Mouse (Mus musculus): ENCODE measurements around the gene Ntn4. TPM values are rescaled to one million over a fixed set of nuclear protein-coding genes. Genes with fewer than 3 reads are reported as not detected.

The Ntn4 gene
- polyA plus RNA-seq, 1 experiment from 2014 or later: 0.76 TPM

- no peak for TF ChIP-seq CTCF (IDR thresholded peaks at IDR 0.05; ENCODE audit: low read depth)
- ATAC-seq (ENCODE audit: insufficient read depth) (no peak), DNase-seq (no peak)
- Histone ChIP-seq H3K9ac (no peak overlapping the region), H3K4me1 (ENCODE audit: insufficient read depth) (no peaks in the 10 kb centered on the region), H3K36me3 (ENCODE audit: insufficient read depth) (no peaks in the 10 kb centered on the region), H3K4me3 (ENCODE audit: low read depth, low read length) (no peak overlapping the region), H3K4me2 (no peak overlapping the region), H3K27ac (ENCODE audit: low read depth) (no peak overlapping the region), H3K27me3 (ENCODE audit: insufficient read depth, low read length) (no peaks in the 10 kb centered on the region), H3K9me3 (ENCODE audit: low read depth, low read length) (no peaks in the 10 kb centered on the region)
- 87% methylated on average over 9 of the region's 9 CpGs for WGBS
These were observed 34.2 kb upstream of the Ntn4 start for GRCm38 (mm10) chr10:93606326-93606725.

GRCm38 (mm10) chr10:93608051-93608450 is 32.4 kb upstream of the Ntn4 start:
- Histone ChIP-seq H3K36me3 (ENCODE audit: insufficient read depth) (no peaks in the 10 kb centered on the region), H3K4me2 (no peak overlapping the region), H3K4me1 (ENCODE audit: insufficient read depth) (no peaks in the 10 kb centered on the region), H3K9me3 (ENCODE audit: low read depth, low read length) (no peaks in the 10 kb centered on the region), H3K4me3 (ENCODE audit: low read depth, low read length) (no peak overlapping the region), H3K27me3 (ENCODE audit: insufficient read depth, low read length) (no peaks in the 10 kb centered on the region), H3K9ac (no peak overlapping the region), H3K27ac (ENCODE audit: low read depth) (no peak overlapping the region)
- peak; percentile 48; the same call in 1 of the 2 replicates for ATAC-seq (ENCODE audit: insufficient read depth)
- 33% methylated on average over 9 of the region's 9 CpGs for WGBS
- peak; percentile 58 for DNase-seq
- TF ChIP-seq CTCF (IDR thresholded peaks at IDR 0.05; ENCODE audit: low read depth): peak; percentile 73

DNA sequence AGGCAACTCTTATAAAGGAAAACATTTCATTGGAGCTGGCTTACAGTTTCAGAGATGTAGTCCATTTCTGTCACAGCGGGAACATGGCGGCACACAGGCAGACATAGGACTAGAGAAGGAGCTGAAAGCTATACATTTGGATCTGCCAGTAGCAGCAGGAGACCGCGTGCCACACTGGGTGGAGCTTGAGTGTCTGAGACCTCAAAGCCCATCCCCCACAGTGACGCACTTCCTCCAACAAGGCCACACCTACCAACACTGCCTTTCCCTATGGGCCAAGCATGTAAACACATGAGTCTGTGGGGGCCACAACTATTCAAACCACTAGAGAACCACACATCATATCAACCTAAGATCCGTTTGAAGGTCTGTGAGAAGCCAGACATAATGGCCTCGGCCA is 31.2 kb upstream of the Ntn4 start:
- WGBS: 91% methylated on average over 7 of the region's 7 CpGs
- no peak for DNase-seq
- no peak overlapping the region for H3K9ac ChIP-seq
- no peak for TF ChIP-seq CTCF (IDR thresholded peaks at IDR 0.05; ENCODE audit: low read depth)
- ATAC-seq (ENCODE audit: insufficient read depth): 0 out of 2 replicates have a peak, but pooled peaks have one; percentile 17
- no peaks in the 10 kb centered on the region for H3K9me3 ChIP-seq (ENCODE audit: low read depth, low read length)
- no peak overlapping the region for H3K27ac ChIP-seq (ENCODE audit: low read depth)
- no peaks in the 10 kb centered on the region for H3K36me3 ChIP-seq (ENCODE audit: insufficient read depth)
- no peaks in the 10 kb centered on the region for H3K27me3 ChIP-seq (ENCODE audit: insufficient read depth, low read length)
- no peak overlapping the region for H3K4me3 ChIP-seq (ENCODE audit: low read depth, low read length)
- no peak overlapping the region for H3K4me2 ChIP-seq
- no peaks in the 10 kb centered on the region for H3K4me1 ChIP-seq (ENCODE audit: insufficient read depth)

DNA sequence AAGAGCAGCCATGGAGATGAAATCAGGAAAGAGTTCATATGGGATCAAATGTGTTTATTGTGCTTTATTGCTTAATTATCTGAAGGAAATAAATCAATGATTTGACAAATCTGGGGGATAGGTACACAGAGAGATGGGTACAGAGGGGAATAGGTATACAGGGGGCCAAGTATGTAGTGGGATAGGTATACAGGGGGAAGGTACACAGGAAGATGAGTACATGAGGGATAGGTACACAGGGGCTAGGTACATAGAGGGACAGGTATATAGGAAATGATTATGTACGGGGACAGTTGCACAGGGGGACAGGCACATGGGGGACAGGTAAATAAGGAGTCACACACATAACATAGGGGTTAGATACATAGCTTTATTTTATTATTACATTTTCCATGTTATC is 29.6 kb upstream of the Ntn4 start:
- no peaks in the 10 kb centered on the region for H3K36me3 ChIP-seq (ENCODE audit: insufficient read depth)
- ATAC-seq (ENCODE audit: insufficient read depth) (no peak), DNase-seq (no peak)
- no peaks in the 10 kb centered on the region for H3K4me1 ChIP-seq (ENCODE audit: insufficient read depth)
- H3K9me3 ChIP-seq (ENCODE audit: low read depth, low read length): no peaks in the 10 kb centered on the region
- TF ChIP-seq CTCF (IDR thresholded peaks at IDR 0.05; ENCODE audit: low read depth): no peak
- H3K27ac ChIP-seq (ENCODE audit: low read depth): no peak overlapping the region
- 90% methylated on average over 1 of the region's 1 CpGs for WGBS
- no peak overlapping the region for H3K4me3 ChIP-seq (ENCODE audit: low read depth, low read length)
- no peak overlapping the region for H3K9ac ChIP-seq
- H3K4me2 ChIP-seq: no peak overlapping the region
- no peaks in the 10 kb centered on the region for H3K27me3 ChIP-seq (ENCODE audit: insufficient read depth, low read length)

DNA sequence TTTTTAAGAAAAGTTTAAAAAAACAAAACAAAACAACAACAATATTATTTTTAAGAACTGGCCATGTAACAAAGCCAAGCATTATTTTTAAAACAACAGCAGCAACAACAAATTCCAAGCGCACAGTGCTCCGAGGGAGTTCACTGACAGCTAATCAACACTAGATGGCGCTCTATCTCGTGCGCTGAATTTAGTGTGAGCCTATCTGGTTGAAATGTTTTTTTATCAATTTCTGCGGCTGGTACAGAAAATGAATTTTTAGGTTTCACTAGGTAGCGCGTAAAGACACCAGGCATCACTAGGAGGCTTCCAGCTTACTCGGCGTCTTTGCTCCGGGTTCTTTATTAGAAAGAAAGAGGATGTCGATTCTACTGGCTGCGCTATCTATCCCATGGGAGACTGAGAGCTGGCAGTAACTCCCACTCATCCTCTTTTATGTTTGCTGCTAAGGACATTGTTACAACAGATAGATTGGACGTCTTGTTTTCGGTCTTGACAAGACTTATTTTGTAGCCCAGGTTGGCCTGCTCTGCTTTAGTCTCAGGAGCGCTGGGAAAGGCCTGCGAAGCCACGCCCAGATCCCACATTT is 29.0 kb upstream of the Ntn4 start:
- peak; percentile 89 for TF ChIP-seq CTCF (IDR thresholded peaks at IDR 0.05; ENCODE audit: low read depth)
- ATAC-seq (ENCODE audit: insufficient read depth) (no peak), DNase-seq (peak; percentile 90)
- no peaks in the 10 kb centered on the region for H3K4me1 ChIP-seq (ENCODE audit: insufficient read depth)
- no peak overlapping the region for H3K4me3 ChIP-seq (ENCODE audit: low read depth, low read length)
- H3K9ac ChIP-seq: no peak overlapping the region
- H3K4me2 ChIP-seq: peak overlapping the region; percentile 10; the same call in 1 of the 2 replicates
- H3K27me3 ChIP-seq (ENCODE audit: insufficient read depth, low read length): no peaks in the 10 kb centered on the region
- WGBS: 45% methylated on average over 18 of the region's 18 CpGs
- no peak overlapping the region for H3K27ac ChIP-seq (ENCODE audit: low read depth)
- H3K36me3 ChIP-seq (ENCODE audit: insufficient read depth): no peaks in the 10 kb centered on the region
- no peaks in the 10 kb centered on the region for H3K9me3 ChIP-seq (ENCODE audit: low read depth, low read length)

GRCm38 (mm10) chr10:93614850-93615249 is 25.6 kb upstream of the Ntn4 start:
- ATAC-seq (ENCODE audit: insufficient read depth) (no peak), DNase-seq (no peak)
- WGBS: 68% methylated on average over 8 of the region's 8 CpGs
- no peaks in the 10 kb centered on the region for H3K4me1 ChIP-seq (ENCODE audit: insufficient read depth)
- H3K9ac ChIP-seq: no peak overlapping the region
- no peak overlapping the region for H3K4me2 ChIP-seq
- no peak overlapping the region for H3K4me3 ChIP-seq (ENCODE audit: low read depth, low read length)
- no peaks in the 10 kb centered on the region for H3K27me3 ChIP-seq (ENCODE audit: insufficient read depth, low read length)
- H3K27ac ChIP-seq (ENCODE audit: low read depth): no peak overlapping the region
- H3K36me3 ChIP-seq (ENCODE audit: insufficient read depth): no peaks in the 10 kb centered on the region
- no peaks in the 10 kb centered on the region for H3K9me3 ChIP-seq (ENCODE audit: low read depth, low read length)
- TF ChIP-seq CTCF (IDR thresholded peaks at IDR 0.05; ENCODE audit: low read depth): no peak

DNA sequence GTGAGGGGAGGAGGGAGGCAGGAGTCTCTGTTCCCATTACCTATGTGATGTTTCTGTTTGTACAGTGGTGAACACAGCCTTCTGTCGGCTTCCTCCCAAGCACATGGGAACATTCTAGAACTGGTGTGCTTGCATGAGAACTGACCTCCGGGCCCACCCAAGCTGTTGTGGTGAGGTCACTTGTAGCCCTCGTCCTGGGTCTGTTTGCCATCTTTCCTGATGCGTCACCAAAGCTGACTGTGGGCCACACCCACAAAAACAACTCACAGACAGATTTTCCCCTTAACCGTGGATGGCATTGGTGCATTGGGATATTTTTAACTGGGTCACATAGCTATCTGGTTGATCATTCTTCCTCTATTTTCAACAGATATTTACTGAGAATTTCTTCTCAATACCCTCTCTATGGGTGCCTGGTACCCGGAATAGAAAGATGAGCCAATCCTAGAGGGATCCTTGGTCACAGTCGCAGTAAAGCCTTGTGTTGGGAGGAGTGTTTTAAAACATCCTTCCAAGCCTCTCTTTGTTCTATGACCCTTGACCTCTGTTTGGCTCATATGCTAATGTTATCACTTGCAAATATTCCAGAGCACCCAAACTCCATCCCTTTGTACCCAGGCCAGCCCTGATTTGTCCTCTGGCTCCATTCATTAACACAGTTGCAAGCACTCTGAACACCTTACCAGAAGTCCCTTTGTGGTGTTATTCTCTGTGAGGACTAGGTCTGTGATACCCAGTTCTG is 19.9 kb upstream of the Ntn4 start:
- TF ChIP-seq CTCF (IDR thresholded peaks at IDR 0.05; ENCODE audit: low read depth): no peak
- H3K4me3 ChIP-seq (ENCODE audit: low read depth, low read length): no peak overlapping the region
- DNase-seq (no peak), ATAC-seq (ENCODE audit: insufficient read depth) (no peak)
- no peaks in the 10 kb centered on the region for H3K4me1 ChIP-seq (ENCODE audit: insufficient read depth)
- no peak overlapping the region for H3K9ac ChIP-seq
- no peak overlapping the region for H3K27ac ChIP-seq (ENCODE audit: low read depth)
- H3K36me3 ChIP-seq (ENCODE audit: insufficient read depth): no peaks in the 10 kb centered on the region
- H3K9me3 ChIP-seq (ENCODE audit: low read depth, low read length): no peaks in the 10 kb centered on the region
- no peaks in the 10 kb centered on the region for H3K27me3 ChIP-seq (ENCODE audit: insufficient read depth, low read length)
- WGBS: 56% methylated on average over 7 of the region's 7 CpGs
- no peak overlapping the region for H3K4me2 ChIP-seq

Data from lung, embryonic 14.5 days (tissue).